In genomic region chr4:43372155-43372554, GRCm38 (mm10) we compare ENCODE assay signal across 14 mouse cellular contexts. TPM values are rescaled to one million over a fixed set of nuclear protein-coding genes. Genes with fewer than 3 reads are reported as not detected.
DNase-seq lines count a peak whose midpoint lies in the region; ATAC-seq lines count a peak whose summit lies in the region.
"Had no signal": no experiment of that assay in that cellular context is flagged by ENCODE, and none has a peak within 500 bp of the region (broad histone marks: within the 10 kb centered on the region; RNA-seq: fewer than 3 reads in every experiment).

No protein-coding gene starts in this region.

- H3K27ac ChIP-seq in kidney, embryonic 14.5 days (ENCODE audit: low read depth, low read length) = no peak overlapping the region
- no peak overlapping the region for H3K27ac ChIP-seq in kidney, embryonic 16.5 days (ENCODE audit: low read length)
- no peak overlapping the region for H3K27ac ChIP-seq in hindbrain, embryonic 10.5 days
- H3K27ac ChIP-seq: forebrain, embryonic 13.5 days; neural tube, embryonic 15.5 days had no signal

- 78% methylated on average over 4 of the region's 4 CpGs for WGBS in kidney, embryonic 14.5 days
- WGBS in kidney, embryonic 16.5 days = 69% methylated on average over 4 of the region's 4 CpGs
- 73% methylated on average over 4 of the region's 4 CpGs for WGBS in hindbrain, embryonic 10.5 days

- H3K4me1 ChIP-seq in kidney, embryonic 14.5 days (ENCODE audit: control insufficient read depth, insufficient read depth, low read length) = no peaks in the 10 kb centered on the region
- H3K4me1 ChIP-seq in kidney, embryonic 16.5 days (ENCODE audit: insufficient read depth, low read length) = no peaks in the 10 kb centered on the region
- no peaks in the 10 kb centered on the region for H3K4me1 ChIP-seq in hindbrain, embryonic 10.5 days (replicated peaks)
- H3K4me1 ChIP-seq: forebrain, embryonic 13.5 days; neural tube, embryonic 15.5 days had no signal

- no peak overlapping the region for H3K4me3 ChIP-seq in kidney, embryonic 14.5 days (ENCODE audit: low read length)
- H3K4me3 ChIP-seq in kidney, embryonic 16.5 days (ENCODE audit: low read length) = no peak overlapping the region
- no peak overlapping the region for H3K4me3 ChIP-seq in hindbrain, embryonic 10.5 days
- H3K4me3 ChIP-seq: forebrain, embryonic 13.5 days; neural tube, embryonic 15.5 days had no signal

- ATAC-seq in kidney, embryonic 14.5 days (ENCODE audit: low FRiP score, low TSS enrichment) = no peak
- ATAC-seq in kidney, embryonic 16.5 days (ENCODE audit: low FRiP score, low TSS enrichment) = peak; percentile 51
- ATAC-seq: forebrain, embryonic 13.5 days had no signal

- intact Hi-C loops in left cerebral cortex, postnatal 10 days (cut with DNase I) = no loop called here

- H3K27me3 ChIP-seq in kidney, embryonic 14.5 days (ENCODE audit: control insufficient read depth, insufficient read depth, low read length) = no peaks in the 10 kb centered on the region
- no peaks in the 10 kb centered on the region for H3K27me3 ChIP-seq in kidney, embryonic 16.5 days (ENCODE audit: insufficient read depth, low read length)
- H3K27me3 ChIP-seq in hindbrain, embryonic 10.5 days (ENCODE audit: insufficient read depth, poor library complexity, severe bottlenecking) = no peaks in the 10 kb centered on the region
- H3K27me3 ChIP-seq: forebrain, embryonic 13.5 days; neural tube, embryonic 15.5 days had no signal

- DNase-seq in kidney, adult 18-20 months = peak; percentile 61
- DNase-seq in NIH3T3 (ENCODE audit: low read depth) = peak; percentile 50
- peak; percentile 48 for DNase-seq in lung, postnatal 25 days (ENCODE audit: low spot score)
- DNase-seq in left cerebral cortex, postnatal 10 days (ENCODE audit: extremely low spot score in 1 of 2, low spot score in 2 of 2) = no peak
- DNase-seq in hindbrain, embryonic 10.5 days (ENCODE audit: low spot score) = no peak
- DNase-seq in frontal cortex, postnatal 36 days (ENCODE audit: low spot score in 2 of 2) = no peak
- DNase-seq: cerebellum, adult 18-20 months; right cerebral cortex, adult 18-20 months had no signal

- no peak overlapping the region for H3K4me2 ChIP-seq in kidney, embryonic 14.5 days (replicated peaks; ENCODE audit: low read depth, low read length)
- no peak overlapping the region for H3K4me2 ChIP-seq in kidney, embryonic 16.5 days (replicated peaks; ENCODE audit: low read depth, low read length)
- H3K4me2 ChIP-seq: forebrain, embryonic 13.5 days; neural tube, embryonic 15.5 days had no signal

- H3K9me3 ChIP-seq in kidney, embryonic 14.5 days (ENCODE audit: control insufficient read depth, low read length) = no peaks in the 10 kb centered on the region
- H3K9me3 ChIP-seq in kidney, embryonic 16.5 days (ENCODE audit: low read length) = no peaks in the 10 kb centered on the region
- H3K9me3 ChIP-seq in hindbrain, embryonic 10.5 days = no peaks in the 10 kb centered on the region
- H3K9me3 ChIP-seq: forebrain, embryonic 13.5 days; neural tube, embryonic 15.5 days had no signal

- no peak overlapping the region for H3K9ac ChIP-seq in kidney, embryonic 14.5 days (ENCODE audit: low read depth, low read length)
- no peak overlapping the region for H3K9ac ChIP-seq in kidney, embryonic 16.5 days (replicated peaks; ENCODE audit: low read length)
- H3K9ac ChIP-seq: forebrain, embryonic 13.5 days; neural tube, embryonic 15.5 days had no signal

- no peaks in the 10 kb centered on the region for H3K36me3 ChIP-seq in kidney, embryonic 14.5 days (ENCODE audit: control insufficient read depth, insufficient read depth, low read length)
- H3K36me3 ChIP-seq in kidney, embryonic 16.5 days (ENCODE audit: insufficient read depth, low read length) = no peaks in the 10 kb centered on the region
- H3K36me3 ChIP-seq in hindbrain, embryonic 10.5 days = no peaks in the 10 kb centered on the region
- H3K36me3 ChIP-seq: neural tube, embryonic 15.5 days had no signal

RNA-seq across cellular contexts. Expression of gene Rusc2, which starts 9.6 kb away (rescaled TPM):
- 8.9 and 11.2 TPM in 2 replicates for polyA plus RNA-seq in kidney, embryonic 14.5 days (2014; fragmentation: Nextera tagmentation; extraction: Ambion mirVana)
- 10.3 and 13.4 TPM in 2 replicates for polyA plus RNA-seq in kidney, embryonic 16.5 days (2015; fragmentation: Nextera tagmentation; extraction: Ambion mirVana)
- 100 to 1,000 TPM; 151 to 154 TPM for total RNA-seq in left cerebral cortex, postnatal 10 days (2021)
- polyA plus RNA-seq in hindbrain, embryonic 10.5 days (2016; fragmentation: Nextera tagmentation; extraction: Ambion mirVana) = 12.5 and 33.4 TPM in 2 replicates

RNA-seq across cellular contexts. Expression of gene Fam166b, which starts 56.8 kb away (rescaled TPM):
- polyA plus RNA-seq in kidney, embryonic 14.5 days (2014; fragmentation: Nextera tagmentation; extraction: Ambion mirVana) = 0.24 and 0.38 TPM in 2 replicates
- polyA plus RNA-seq in kidney, embryonic 16.5 days (2015; fragmentation: Nextera tagmentation; extraction: Ambion mirVana) = 0.30 and 0.50 TPM in 2 replicates
- under 1 TPM in 1 of 2 experiments, not detected in 1; 0.30 TPM for total RNA-seq in left cerebral cortex, postnatal 10 days (2021)
- 0.47 TPM in 1 of 2 replicates, not detected in the other for polyA plus RNA-seq in hindbrain, embryonic 10.5 days (2016; fragmentation: Nextera tagmentation; extraction: Ambion mirVana)
- total RNA-seq: gastrocnemius, adult 8-10 months had no signal
- polyA plus RNA-seq: embryonic facial prominence, embryonic 11.5 days had no signal

Comparison
In these comparisons a context has a peak if more than half of its experiments do, and no peak if none do; other contexts are left out.
1. DNase-seq: peak in kidney, adult 18-20 months (single experiment), NIH3T3 (single experiment) and lung, postnatal 25 days (single experiment); none in left cerebral cortex, postnatal 10 days (0 of 2), hindbrain, embryonic 10.5 days (single experiment) and frontal cortex, postnatal 36 days (0 of 2).